Mouse (Mus musculus): Measurements from ENCODE around the gene Stat3.

- TF ChIP-seq CTCF (conservative IDR thresholded peaks at IDR 0.05; ENCODE audit: low read length) = no peak
- TF ChIP-seq NANOG (IDR thresholded peaks at IDR 0.05; ENCODE audit: borderline replicate concordance, low read length) = no peak
These were observed 41.8 kb downstream of the Stat3 start for GRCm38 (mm10) chr11:100897294-100898231.

Data from E14TG2a.4 (cell line).